Mouse (Mus musculus) frontal cortex, postnatal 25 days (tissue): ENCODE measurements at regions not wholly inside any gene's neighbourhood (a gene's known extent, or its start where the extent isn't known, plus 50 kb on each side); places are given as distances from the start of the nearest gene placed in this dataset.

Experiments used
- DNase-seq, 2 experiments: peaks; one replicate each; pipeline ENCODE4 v3.0.0; 2022; ENCODE audit warnings: low spot score in 2 of 2

- DNase-seq, result no peak
Observed at GRCm38 (mm10) chr1:190403335-190403734, 232.8 kb upstream of the Prox1 start.

- DNase-seq, result no peak
Observed at GRCm38 (mm10) chr1:190398308-190398707, 227.8 kb upstream of the Prox1 start.

GRCm38 (mm10) chr1:190397811-190398210 lies 227.3 kb upstream of the Prox1 start:
- no peak for DNase-seq

GRCm38 (mm10) chr1:190393061-190393460 lies 222.5 kb upstream of the Prox1 start:
- no peak for DNase-seq

GRCm38 (mm10) chr1:190388853-190389252 lies 218.3 kb upstream of the Prox1 start:
- no peak for DNase-seq

GRCm38 (mm10) chr1:190384555-190384954 lies 214.0 kb upstream of the Prox1 start:
- DNase-seq, result no peak

- DNase-seq, result no peak
Observed at GRCm38 (mm10) chr1:190383256-190383838, 212.8 kb upstream of the Prox1 start.

GRCm38 (mm10) chr1:190380151-190380550 lies 209.6 kb upstream of the Prox1 start:
- DNase-seq, result no peak

- DNase-seq, result no peak
Observed at GRCm38 (mm10) chr1:190375160-190375880, 204.8 kb upstream of the Prox1 start.

GRCm38 (mm10) chr1:190374270-190374669 lies 203.8 kb upstream of the Prox1 start:
- DNase-seq, result no peak

- DNase-seq, result no peak
Observed at GRCm38 (mm10) chr1:190366631-190367030, 196.1 kb upstream of the Prox1 start.

GRCm38 (mm10) chr1:190365126-190365525 lies 194.6 kb upstream of the Prox1 start:
- DNase-seq, result no peak

- no peak for DNase-seq
Observed at GRCm38 (mm10) chr1:190360661-190361060, 190.1 kb upstream of the Prox1 start.

- no peak for DNase-seq
Observed at GRCm38 (mm10) chr1:190357779-190358178, 187.3 kb upstream of the Prox1 start.

GRCm38 (mm10) chr1:190347610-190348009 lies 177.1 kb upstream of the Prox1 start:
- DNase-seq, result no peak

GRCm38 (mm10) chr1:190340715-190341114 lies 170.2 kb upstream of the Prox1 start:
- DNase-seq, result no peak

- DNase-seq, result no peak
Observed at GRCm38 (mm10) chr1:190334471-190334870, 164.0 kb upstream of the Prox1 start.

GRCm38 (mm10) chr1:190334053-190334452 lies 163.5 kb upstream of the Prox1 start:
- no peak for DNase-seq

GRCm38 (mm10) chr1:190332001-190332400 lies 161.5 kb upstream of the Prox1 start:
- DNase-seq, result no peak

GRCm38 (mm10) chr1:190324562-190324961 lies 154.0 kb upstream of the Prox1 start:
- no peak for DNase-seq

- DNase-seq, result no peak
Observed at GRCm38 (mm10) chr1:190323671-190324070, 153.2 kb upstream of the Prox1 start.

GRCm38 (mm10) chr1:190316175-190316574 lies 145.7 kb upstream of the Prox1 start:
- DNase-seq, result no peak

GRCm38 (mm10) chr1:190309831-190310230 lies 139.3 kb upstream of the Prox1 start:
- DNase-seq, result no peak

GRCm38 (mm10) chr1:190307751-190308150 lies 137.2 kb upstream of the Prox1 start:
- DNase-seq, result no peak
